15 mouse cellular contexts compared by ENCODE assay signal in genomic region chr7:65367386-65368245, GRCm38 (mm10).
A peak's percentile ranks its signal among the peaks of the same experiment; 100 is the strongest.
DNase-seq lines count a peak whose midpoint lies in the region; ATAC-seq lines count a peak whose summit lies in the region.
"Had no signal": no experiment of that assay in that cellular context is flagged by ENCODE, and none has a peak within 500 bp of the region (broad histone marks: within the 10 kb centered on the region; RNA-seq: fewer than 3 reads in every experiment).

No protein-coding gene starts in this region.

- H3K9me3 ChIP-seq in forebrain, embryonic 13.5 days (replicated peaks): no peaks in the 10 kb centered on the region
- H3K9me3 ChIP-seq in forebrain, embryonic 14.5 days (replicated peaks; ENCODE audit: control insufficient read depth, low read length): no peaks in the 10 kb centered on the region
- no peaks in the 10 kb centered on the region; the same call in 1 of the 2 replicates for H3K9me3 ChIP-seq in kidney, embryonic 14.5 days (ENCODE audit: control insufficient read depth, low read length)
- H3K9me3 ChIP-seq in midbrain, embryonic 11.5 days (ENCODE audit: control insufficient read depth, low read length): no peaks in the 10 kb centered on the region
- no peaks in the 10 kb centered on the region for H3K9me3 ChIP-seq in midbrain, embryonic 14.5 days (ENCODE audit: control insufficient read depth, low read length)
- H3K9me3 ChIP-seq in neural tube, embryonic 15.5 days (replicated peaks): no peaks in the 10 kb centered on the region
- H3K9me3 ChIP-seq: midbrain, embryonic 12.5 days had no signal

- H3K4me3 ChIP-seq in forebrain, embryonic 13.5 days: no peak overlapping the region
- no peak overlapping the region for H3K4me3 ChIP-seq in forebrain, embryonic 14.5 days (ENCODE audit: low read depth, low read length)
- H3K4me3 ChIP-seq in kidney, embryonic 14.5 days (ENCODE audit: low read length): peak overlapping the region; percentile 87; the same call in 1 of the 2 replicates
- H3K4me3 ChIP-seq in midbrain, embryonic 11.5 days (ENCODE audit: low read depth, low read length): no peak overlapping the region
- no peak overlapping the region for H3K4me3 ChIP-seq in midbrain, embryonic 14.5 days (replicated peaks; ENCODE audit: low read depth, low read length)
- no peak overlapping the region for H3K4me3 ChIP-seq in neural tube, embryonic 15.5 days (replicated peaks)
- H3K4me3 ChIP-seq: midbrain, embryonic 12.5 days had no signal

- DNase-seq in forebrain, embryonic 14.5 days (ENCODE audit: low spot score): no peak
- DNase-seq in kidney, adult 11 months: no peak
- DNase-seq in midbrain, embryonic 11.5 days (ENCODE audit: low spot score, missing footprints): peak; percentile 68
- DNase-seq in midbrain, embryonic 14.5 days: no peak
- no peak for DNase-seq in urinary bladder, postnatal 4 days (ENCODE audit: low spot score in 2 of 2)
- DNase-seq: adrenal gland, adult 8-10 months; B cell, adult 2 months; cerebellum, adult 11 months; kidney, postnatal 36 days; left cerebral cortex, postnatal 4 days; right cerebral cortex, adult 18-20 months had no signal

- no peak for ATAC-seq in forebrain, embryonic 13.5 days
- ATAC-seq in forebrain, embryonic 14.5 days: no peak
- ATAC-seq in kidney, embryonic 14.5 days (ENCODE audit: low FRiP score, low TSS enrichment): no peak
- no peak for ATAC-seq in midbrain, embryonic 11.5 days (ENCODE audit: low FRiP score)
- ATAC-seq in midbrain, embryonic 14.5 days (ENCODE audit: low FRiP score, low TSS enrichment): no peak
- no peak for ATAC-seq in neural tube, embryonic 15.5 days (ENCODE audit: low FRiP score)

- peaks cover 45% of the 10 kb centered on the region for H3K4me1 ChIP-seq in forebrain, embryonic 13.5 days
- H3K4me1 ChIP-seq in forebrain, embryonic 14.5 days (ENCODE audit: control insufficient read depth, insufficient read depth, low read length): peaks cover 9% of the 10 kb centered on the region; the same call in 1 of the 2 replicates
- H3K4me1 ChIP-seq in kidney, embryonic 14.5 days (ENCODE audit: control insufficient read depth, insufficient read depth, low read length): peaks cover 13% of the 10 kb centered on the region; the same call in 1 of the 2 replicates
- peaks cover 15% of the 10 kb centered on the region for H3K4me1 ChIP-seq in midbrain, embryonic 11.5 days (ENCODE audit: control insufficient read depth, insufficient read depth, low read length)
- peaks cover 7% of the 10 kb centered on the region; the same call in 1 of the 2 replicates for H3K4me1 ChIP-seq in midbrain, embryonic 14.5 days (ENCODE audit: control insufficient read depth, insufficient read depth, low read length)
- peaks cover 29% of the 10 kb centered on the region for H3K4me1 ChIP-seq in neural tube, embryonic 15.5 days

- no peak overlapping the region for H3K9ac ChIP-seq in forebrain, embryonic 13.5 days
- no peak overlapping the region for H3K9ac ChIP-seq in forebrain, embryonic 14.5 days (ENCODE audit: low read length)
- H3K9ac ChIP-seq in kidney, embryonic 14.5 days (ENCODE audit: low read depth, low read length): no peak overlapping the region
- no peak overlapping the region for H3K9ac ChIP-seq in midbrain, embryonic 11.5 days (ENCODE audit: low read length)
- no peak overlapping the region for H3K9ac ChIP-seq in midbrain, embryonic 14.5 days (replicated peaks; ENCODE audit: low read length)
- no peak overlapping the region for H3K9ac ChIP-seq in neural tube, embryonic 15.5 days (replicated peaks)
- H3K9ac ChIP-seq: midbrain, embryonic 12.5 days had no signal

- H3K4me2 ChIP-seq in forebrain, embryonic 13.5 days: peak overlapping the region; percentile 16; the same call in 1 of the 2 replicates
- H3K4me2 ChIP-seq in forebrain, embryonic 14.5 days (ENCODE audit: low read length): no peak overlapping the region
- H3K4me2 ChIP-seq in kidney, embryonic 14.5 days (replicated peaks; ENCODE audit: low read depth, low read length): peak overlapping the region; percentile 24; the same call in 1 of the 2 replicates
- no peak overlapping the region for H3K4me2 ChIP-seq in midbrain, embryonic 11.5 days
- no peak overlapping the region for H3K4me2 ChIP-seq in midbrain, embryonic 14.5 days (ENCODE audit: low read length)
- peak overlapping the region; percentile 5 for H3K4me2 ChIP-seq in neural tube, embryonic 15.5 days

- no peaks in the 10 kb centered on the region for H3K36me3 ChIP-seq in forebrain, embryonic 13.5 days (ENCODE audit: poor library complexity, severe bottlenecking)
- no peaks in the 10 kb centered on the region for H3K36me3 ChIP-seq in forebrain, embryonic 14.5 days (ENCODE audit: control insufficient read depth, insufficient read depth, low read length)
- no peaks in the 10 kb centered on the region for H3K36me3 ChIP-seq in kidney, embryonic 14.5 days (ENCODE audit: control insufficient read depth, insufficient read depth, low read length)
- no peaks in the 10 kb centered on the region for H3K36me3 ChIP-seq in midbrain, embryonic 11.5 days (ENCODE audit: control insufficient read depth, insufficient read depth, low read length)
- no peaks in the 10 kb centered on the region for H3K36me3 ChIP-seq in midbrain, embryonic 14.5 days (ENCODE audit: control insufficient read depth, insufficient read depth, low read length)
- H3K36me3 ChIP-seq in neural tube, embryonic 15.5 days: no peaks in the 10 kb centered on the region
- H3K36me3 ChIP-seq: midbrain, embryonic 12.5 days had no signal

- WGBS in forebrain, embryonic 13.5 days: 79% methylated on average over 16 of the region's 16 CpGs
- 79% methylated on average over 16 of the region's 16 CpGs for WGBS in forebrain, embryonic 14.5 days
- 67% methylated on average over 16 of the region's 16 CpGs for WGBS in kidney, embryonic 14.5 days
- WGBS in midbrain, embryonic 11.5 days: 86% methylated on average over 16 of the region's 16 CpGs
- 86% methylated on average over 16 of the region's 16 CpGs for WGBS in midbrain, embryonic 14.5 days
- 54% methylated on average over 16 of the region's 16 CpGs for WGBS in neural tube, embryonic 15.5 days

- no peaks in the 10 kb centered on the region for H3K27me3 ChIP-seq in forebrain, embryonic 13.5 days
- no peaks in the 10 kb centered on the region for H3K27me3 ChIP-seq in forebrain, embryonic 14.5 days (replicated peaks; ENCODE audit: control insufficient read depth, insufficient read depth, low read length)
- no peaks in the 10 kb centered on the region for H3K27me3 ChIP-seq in kidney, embryonic 14.5 days (ENCODE audit: control insufficient read depth, insufficient read depth, low read length)
- H3K27me3 ChIP-seq in midbrain, embryonic 11.5 days (ENCODE audit: control insufficient read depth, insufficient read depth, low read length): no peaks in the 10 kb centered on the region
- no peaks in the 10 kb centered on the region for H3K27me3 ChIP-seq in midbrain, embryonic 14.5 days (ENCODE audit: control insufficient read depth, insufficient read depth, low read length)
- H3K27me3 ChIP-seq in neural tube, embryonic 15.5 days (replicated peaks): no peaks in the 10 kb centered on the region
- H3K27me3 ChIP-seq: midbrain, embryonic 12.5 days had no signal

- H3K27ac ChIP-seq in forebrain, embryonic 13.5 days: no peak overlapping the region
- H3K27ac ChIP-seq in forebrain, embryonic 14.5 days (ENCODE audit: low read depth, low read length): no peak overlapping the region
- H3K27ac ChIP-seq in kidney, embryonic 14.5 days (ENCODE audit: low read depth, low read length): no peak overlapping the region
- H3K27ac ChIP-seq in midbrain, embryonic 11.5 days (ENCODE audit: low read depth, low read length): no peak overlapping the region
- H3K27ac ChIP-seq in midbrain, embryonic 14.5 days (replicated peaks; ENCODE audit: low read depth, low read length): no peak overlapping the region
- H3K27ac ChIP-seq in neural tube, embryonic 15.5 days (replicated peaks): no peak overlapping the region
- H3K27ac ChIP-seq: midbrain, embryonic 12.5 days had no signal

Comparison
In these comparisons a context has a peak if more than half of its experiments do, and no peak if none do; other contexts are left out.
1. H3K4me2 ChIP-seq: peak in forebrain, embryonic 13.5 days (single experiment), kidney, embryonic 14.5 days (single experiment) and neural tube, embryonic 15.5 days (single experiment); none in forebrain, embryonic 14.5 days (single experiment), midbrain, embryonic 11.5 days (single experiment) and midbrain, embryonic 14.5 days (single experiment).